Mouse (Mus musculus) macrophage (primary cell): ENCODE data around the gene Snrpg. TPM values are rescaled to one million over a fixed set of nuclear protein-coding genes. Genes with fewer than 3 reads are reported as not detected.
"Not testable (repeated sequence)": the region's sequence is repeated elsewhere in the genome, so short reads cannot be mapped to it uniquely, and the experiment has no call there.

Experiments used
- H3K27ac ChIP-seq: fragments of 350-480 bp; formaldehyde crosslinking; 2 replicates; pipeline ENCODE4 v1.9.0; 2021
- H3K36me3 ChIP-seq: fragments of 350-480 bp; formaldehyde crosslinking; 2 replicates; pipeline ENCODE4 v1.9.0; 2021; ENCODE audit errors: inconsistent target
- H3K4me3 ChIP-seq: fragments of 350-480 bp; formaldehyde crosslinking; 2 replicates; pipeline ENCODE4 v1.9.0; 2021; ENCODE audit errors: inconsistent target
- H3K79me2 ChIP-seq: fragments of 350-480 bp; formaldehyde crosslinking; 2 replicates; pipeline ENCODE4 v1.9.0; 2021; ENCODE audit errors: inconsistent target
- WGBS: methylation state at CpG from one replicate; pipeline ENCODE4 v1.1.7; 2026; ENCODE audit warnings: inconsistent platforms; ENCODE audit not compliant: missing documents; 5-methylcytosine and 5-hydroxymethylcytosine counted together
- polyA plus RNA-seq: library from polyadenylated mRNA; stranded (reverse); fragments of 250-400 nt; gene quantifications from 3 replicates; pipeline ENCODE4 v1.2.4, GENCODE M21; 2018; ENCODE audit warnings: inconsistent platforms
- total RNA-seq, 78 experiments: library from RNA; depleted of rRNA; stranded (reverse); fragments of 250-400 nt; gene quantifications; 1 replicate in 9 of 78; 2 replicates in 24 of 78; 3 replicates in 43 of 78; 4 replicates in 2 of 78; pipeline ENCODE4 v1.2.4; 2018; ENCODE audit warnings: inconsistent platforms in 56 of 78

Snrpg gene
- 10 to 100 TPM in 4 of 26 experiments, 1 to 10 TPM in 21, not detected in 1; 1.5 to 20.4 (median 5.9) TPM for total RNA-seq (2018; cell fraction: chromatin; rRNA removed)
- total RNA-seq (2018; cell fraction: cytosol; rRNA removed): 10 to 100 TPM; 17.6 to 37.9 (median 25.2) TPM
- 10 to 100 TPM in 6 of 26 experiments, 1 to 10 TPM in 20; 4.5 to 22.3 (median 8.0) TPM for total RNA-seq (2018; cell fraction: nucleus; rRNA removed)
- 12.5 to 46.1 TPM (median 31.1 TPM) in 3 replicates for polyA plus RNA-seq

GRCm38 (mm10) chr6:86370764-86371339 lies at the start of gene Snrpg:
TSS of gene Snrpg (plus strand) at chr6:86371304.
- Histone ChIP-seq H3K36me3 (no peaks in the 10 kb centered on the region), H3K4me3 (peak within 1 kb of the TSS; percentile 82)
- WGBS: 16% methylated on average over 15 of the region's 15 CpGs

GRCm38 (mm10) chr6:86322031-86322563 lies 49.0 kb upstream of the Snrpg start:
- no peaks in the 10 kb centered on the region for H3K36me3 ChIP-seq
- 94% methylated on average over 5 of the region's 5 CpGs for WGBS

More at GRCm38 (mm10) chr6:86370764-86371339, at the start of gene Snrpg:
- peak within 1 kb of the TSS; percentile 72 for H3K27ac ChIP-seq
- peaks cover 44% of the 10 kb centered on the region for H3K79me2 ChIP-seq

GRCm38 (mm10) chr6:86322991-86323390 lies 48.1 kb upstream of the Snrpg start:
- 92% methylated on average over 9 of the region's 9 CpGs for WGBS

More at GRCm38 (mm10) chr6:86322031-86322563, 49.0 kb upstream of the Snrpg start:
- H3K27ac ChIP-seq: no peak overlapping the region
- no peaks in the 10 kb centered on the region for H3K79me2 ChIP-seq
- H3K4me3 ChIP-seq: no peak overlapping the region

GRCm38 (mm10) chr6:86324400-86324799 lies 46.7 kb upstream of the Snrpg start:
- WGBS: 92% methylated on average over 3 of the region's 3 CpGs
- H3K27ac ChIP-seq: no peak overlapping the region
- no peak overlapping the region for H3K4me3 ChIP-seq
- H3K36me3 ChIP-seq: no peaks in the 10 kb centered on the region
- H3K79me2 ChIP-seq: no peaks in the 10 kb centered on the region

More at GRCm38 (mm10) chr6:86322991-86323390, 48.1 kb upstream of the Snrpg start:
- Histone ChIP-seq H3K36me3 (no peaks in the 10 kb centered on the region), H3K27ac (no peak overlapping the region), H3K4me3 (no peak overlapping the region), H3K79me2 (no peaks in the 10 kb centered on the region)

GRCm38 (mm10) chr6:86325646-86326045 lies 45.5 kb upstream of the Snrpg start:
- 72% methylated on average over 5 of the region's 5 CpGs for WGBS
- Histone ChIP-seq H3K4me3 (no peak overlapping the region), H3K27ac (no peak overlapping the region)

GRCm38 (mm10) chr6:86326866-86327265 lies 44.2 kb upstream of the Snrpg start:
- WGBS: 93% methylated on average over 14 of the region's 18 CpGs
- Histone ChIP-seq H3K79me2 (no peaks in the 10 kb centered on the region), H3K36me3 (no peaks in the 10 kb centered on the region), H3K4me3 (no peak overlapping the region), H3K27ac (no peak overlapping the region)

More at GRCm38 (mm10) chr6:86325646-86326045, 45.5 kb upstream of the Snrpg start:
- no peaks in the 10 kb centered on the region for H3K36me3 ChIP-seq
- H3K79me2 ChIP-seq: no peaks in the 10 kb centered on the region

- Histone ChIP-seq H3K4me3 (no peak overlapping the region), H3K36me3 (no peaks in the 10 kb centered on the region), H3K79me2 (no peaks in the 10 kb centered on the region), H3K27ac (no peak overlapping the region)
- WGBS: 82% methylated on average over 3 of the region's 3 CpGs
Measured at GRCm38 (mm10) chr6:86328369-86328768, 42.7 kb upstream of the Snrpg start.

GRCm38 (mm10) chr6:86329943-86330342 lies 41.2 kb upstream of the Snrpg start:
- 91% methylated on average over 6 of the region's 6 CpGs for WGBS
- Histone ChIP-seq H3K79me2 (no peaks in the 10 kb centered on the region), H3K4me3 (no peak overlapping the region), H3K36me3 (no peaks in the 10 kb centered on the region), H3K27ac (no peak overlapping the region)

GRCm38 (mm10) chr6:86335121-86335849 lies 35.8 kb upstream of the Snrpg start:
- no peaks in the 10 kb centered on the region for H3K79me2 ChIP-seq
- WGBS: 69% methylated on average over 11 of the region's 11 CpGs
- H3K27ac ChIP-seq: no peak overlapping the region
- no peak overlapping the region for H3K4me3 ChIP-seq
- no peaks in the 10 kb centered on the region for H3K36me3 ChIP-seq

- no peak overlapping the region for H3K4me3 ChIP-seq
- H3K27ac ChIP-seq: no peak overlapping the region
- WGBS: 97% methylated on average over 5 of the region's 5 CpGs
- H3K36me3 ChIP-seq: no peaks in the 10 kb centered on the region
- no peaks in the 10 kb centered on the region for H3K79me2 ChIP-seq
Measured at GRCm38 (mm10) chr6:86335860-86336259, 35.2 kb upstream of the Snrpg start.

- WGBS: 83% methylated on average over 3 of the region's 4 CpGs
- not testable (repeated sequence) for H3K79me2 ChIP-seq, H3K36me3 ChIP-seq, H3K27ac ChIP-seq, H3K4me3 ChIP-seq
Measured at GRCm38 (mm10) chr6:86336340-86336739, 34.8 kb upstream of the Snrpg start.

GRCm38 (mm10) chr6:86343656-86344055 lies 27.4 kb upstream of the Snrpg start:
- H3K79me2 ChIP-seq: no peaks in the 10 kb centered on the region
- no peak overlapping the region for H3K27ac ChIP-seq
- no peaks in the 10 kb centered on the region for H3K36me3 ChIP-seq
- 55% methylated on average over 4 of the region's 7 CpGs for WGBS
- no peak overlapping the region for H3K4me3 ChIP-seq

- 85% methylated on average over 2 of the region's 2 CpGs for WGBS
Measured at GRCm38 (mm10) chr6:86346063-86346462, 25.0 kb upstream of the Snrpg start.

GRCm38 (mm10) chr6:86349257-86349656 lies 21.8 kb upstream of the Snrpg start:
- no peak overlapping the region for H3K4me3 ChIP-seq
- 31% methylated on average over 7 of the region's 7 CpGs for whole genome bisulfite sequencing
- no peak overlapping the region for H3K27ac ChIP-seq
- H3K79me2 ChIP-seq: no peaks in the 10 kb centered on the region
- no peaks in the 10 kb centered on the region for H3K36me3 ChIP-seq

More at GRCm38 (mm10) chr6:86346063-86346462, 25.0 kb upstream of the Snrpg start:
- Histone ChIP-seq H3K36me3 (no peaks in the 10 kb centered on the region), H3K79me2 (no peaks in the 10 kb centered on the region), H3K27ac (no peak overlapping the region), H3K4me3 (no peak overlapping the region)

GRCm38 (mm10) chr6:86354948-86355347 lies 16.2 kb upstream of the Snrpg start:
- WGBS: 97% methylated on average over 3 of the region's 3 CpGs
- no peak overlapping the region for H3K27ac ChIP-seq

More at GRCm38 (mm10) chr6:86354948-86355347, 16.2 kb upstream of the Snrpg start:
- Histone ChIP-seq H3K79me2 (no peaks in the 10 kb centered on the region), H3K4me3 (no peak overlapping the region), H3K36me3 (no peaks in the 10 kb centered on the region)
